Comparison of ENCODE assay signal across 10 mouse cellular contexts in the genomic region with DNA sequence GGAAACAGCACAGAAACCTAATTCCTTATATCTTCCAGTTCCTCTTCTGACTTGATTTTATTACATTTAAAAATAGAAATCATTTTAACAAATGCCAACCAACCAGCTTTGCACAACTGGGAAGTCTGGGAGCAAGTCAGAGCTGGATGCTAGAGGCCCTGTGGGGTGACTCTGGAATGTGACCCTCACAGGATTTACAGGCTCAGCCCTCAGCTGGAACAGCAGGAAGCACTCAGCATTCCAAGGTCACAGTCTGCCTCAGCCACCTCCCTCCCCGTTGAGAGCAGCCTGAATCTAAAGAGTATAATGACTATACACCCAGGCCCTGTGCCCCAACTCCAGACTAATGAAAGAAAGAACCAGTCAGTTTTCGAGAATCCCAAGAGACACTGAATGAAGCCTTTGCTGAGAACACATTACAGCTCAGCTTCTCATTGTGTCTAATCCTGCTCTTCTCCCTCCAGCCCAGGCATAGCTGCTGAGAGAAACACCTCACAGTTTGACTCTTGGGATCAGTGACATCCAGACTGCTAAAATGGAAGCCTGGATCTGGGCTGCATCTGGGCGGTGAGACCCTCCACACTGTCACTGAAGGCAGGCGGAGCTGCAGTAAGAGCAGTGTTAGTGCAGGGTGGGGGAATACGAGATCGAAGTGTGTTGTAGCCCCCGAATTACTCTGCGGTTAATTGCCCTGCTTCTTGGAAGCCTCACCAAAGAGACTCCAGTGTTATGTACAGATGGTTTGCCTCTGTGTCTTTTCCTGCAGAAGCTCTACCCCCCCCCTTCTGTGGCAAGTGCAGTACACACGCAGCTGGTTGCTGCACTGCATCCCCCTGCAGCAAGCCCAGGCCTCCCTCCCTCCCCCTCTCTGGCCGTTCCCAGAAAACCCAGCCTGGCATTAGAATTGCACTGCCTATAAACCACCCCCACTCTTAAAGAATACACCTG. TPM values are rescaled to one million over a fixed set of nuclear protein-coding genes. Genes with fewer than 3 reads are reported as not detected.
DNase-seq lines count a peak whose midpoint lies in the region; ATAC-seq and TF ChIP-seq lines count a peak whose summit lies in the region.
"Had no signal": no experiment of that assay in that cellular context is flagged by ENCODE, and none has a peak within 500 bp of the region (broad histone marks: within the 10 kb centered on the region; RNA-seq: fewer than 3 reads in every experiment).

No protein-coding gene starts in this region.

- WGBS in forebrain, embryonic 10.5 days, result 73% methylated on average over 10 of the region's 10 CpGs
- WGBS in forebrain, postnatal 0 days, result 65% methylated on average over 10 of the region's 10 CpGs
- 48% methylated on average over 10 of the region's 10 CpGs for WGBS in embryonic facial prominence, embryonic 15.5 days

- H3K27ac ChIP-seq in forebrain, embryonic 10.5 days, result peak overlapping the region; percentile 65; the same call in 1 of the 2 replicates
- no peak overlapping the region for H3K27ac ChIP-seq in forebrain, postnatal 0 days (ENCODE audit: low read depth, low read length)
- 0 out of 2 replicates have a peak overlapping the region, but pooled peaks have one; percentile 11 for H3K27ac ChIP-seq in embryonic facial prominence, embryonic 15.5 days (replicated peaks)
- H3K27ac ChIP-seq: midbrain, embryonic 12.5 days had no signal

- no peak overlapping the region for H3K9ac ChIP-seq in forebrain, postnatal 0 days
- H3K9ac ChIP-seq in embryonic facial prominence, embryonic 15.5 days, result no peak overlapping the region
- H3K9ac ChIP-seq: midbrain, embryonic 12.5 days had no signal

- H3K36me3 ChIP-seq in forebrain, embryonic 10.5 days (replicated peaks), result peaks cover 99% of the 10 kb centered on the region
- H3K36me3 ChIP-seq in forebrain, postnatal 0 days (ENCODE audit: insufficient read depth), result peaks cover 58% of the 10 kb centered on the region
- H3K36me3 ChIP-seq in embryonic facial prominence, embryonic 15.5 days, result peaks cover 46% of the 10 kb centered on the region

- DNase-seq in forebrain, embryonic 10.5 days (ENCODE audit: extremely low spot score, low spot score), result peak; percentile 18
- DNase-seq in forebrain, postnatal 0 days, result no peak
- DNase-seq in 3T3-L1 (ENCODE audit: low read depth, low spot score), result peak; percentile 59
- peak; percentile 75 to 83 for DNase-seq in kidney, postnatal 4 days
- DNase-seq in left cerebral cortex, adult 11 months (ENCODE audit: low spot score), result no peak
- DNase-seq in urinary bladder, postnatal 25 days (ENCODE audit: low spot score), result no peak
- DNase-seq in left cerebral cortex, postnatal 25 days (ENCODE audit: low spot score in 2 of 2), result no peak
- DNase-seq: cerebellum, adult 11 months had no signal

- H3K4me3 ChIP-seq in forebrain, embryonic 10.5 days, result no peak overlapping the region
- no peak overlapping the region for H3K4me3 ChIP-seq in forebrain, postnatal 0 days (ENCODE audit: low read depth, low read length)
- H3K4me3 ChIP-seq in embryonic facial prominence, embryonic 15.5 days (replicated peaks), result no peak overlapping the region
- H3K4me3 ChIP-seq: midbrain, embryonic 12.5 days had no signal

- no peaks in the 10 kb centered on the region for H3K9me3 ChIP-seq in forebrain, embryonic 10.5 days
- H3K9me3 ChIP-seq in forebrain, postnatal 0 days (ENCODE audit: low read length), result no peaks in the 10 kb centered on the region
- H3K9me3 ChIP-seq in embryonic facial prominence, embryonic 15.5 days (replicated peaks), result no peaks in the 10 kb centered on the region
- H3K9me3 ChIP-seq: midbrain, embryonic 12.5 days had no signal

- peaks cover 10% of the 10 kb centered on the region for H3K4me1 ChIP-seq in forebrain, embryonic 10.5 days
- H3K4me1 ChIP-seq in forebrain, postnatal 0 days (ENCODE audit: insufficient read depth), result no peaks in the 10 kb centered on the region
- H3K4me1 ChIP-seq in embryonic facial prominence, embryonic 15.5 days, result peaks cover 9% of the 10 kb centered on the region; the same call in 1 of the 2 replicates
- H3K4me1 ChIP-seq: midbrain, embryonic 12.5 days had no signal

- intact Hi-C loops in left cerebral cortex, postnatal 25 days (cut with DNase I), result no loop called here

- H3K4me2 ChIP-seq in forebrain, postnatal 0 days (ENCODE audit: low read depth), result no peak overlapping the region
- no peak overlapping the region for H3K4me2 ChIP-seq in embryonic facial prominence, embryonic 15.5 days (replicated peaks)
- H3K4me2 ChIP-seq: midbrain, embryonic 12.5 days had no signal

- no peaks in the 10 kb centered on the region for H3K27me3 ChIP-seq in forebrain, embryonic 10.5 days (ENCODE audit: poor library complexity, severe bottlenecking)
- no peaks in the 10 kb centered on the region for H3K27me3 ChIP-seq in forebrain, postnatal 0 days (ENCODE audit: insufficient read depth, low read length)
- H3K27me3 ChIP-seq in embryonic facial prominence, embryonic 15.5 days, result no peaks in the 10 kb centered on the region
- H3K27me3 ChIP-seq: midbrain, embryonic 12.5 days had no signal

- no peak for TF ChIP-seq CTCF in forebrain, postnatal 0 days (IDR thresholded peaks at IDR 0.05; ENCODE audit: low read depth)

- ATAC-seq in forebrain, postnatal 0 days, result no peak
- peak; percentile 49; the same call in 1 of the 2 replicates for ATAC-seq in embryonic facial prominence, embryonic 15.5 days (ENCODE audit: insufficient number of reproducible peaks, low FRiP score, low TSS enrichment, low read depth)

RNA-seq across cellular contexts. Expression of a gene that starts 8.7 kb away (rescaled TPM):
- polyA plus RNA-seq in forebrain, embryonic 10.5 days (2016; fragmentation: Nextera tagmentation; extraction: Ambion mirVana), result 23.5 and 26.9 TPM in 2 replicates
- 13.7 and 15.1 TPM in 2 replicates for total RNA-seq in forebrain, postnatal 0 days (2014; rRNA removed)
- 6.1 and 9.9 TPM in 2 replicates for polyA plus RNA-seq in forebrain, postnatal 0 days (2015; fragmentation: Nextera tagmentation; extraction: Ambion mirVana)
- polyA plus RNA-seq in embryonic facial prominence, embryonic 15.5 days (2015; fragmentation: Nextera tagmentation; extraction: Ambion mirVana), result 17.4 and 20.1 TPM in 2 replicates
- 10 to 100 TPM; 15.8 to 17.0 TPM for total RNA-seq in left cerebral cortex, postnatal 25 days (2021)

RNA-seq across cellular contexts. Expression of a gene that starts 8.8 kb away (rescaled TPM):
- 54.5 and 55.3 TPM in 2 replicates for polyA plus RNA-seq in forebrain, embryonic 10.5 days (2016; fragmentation: Nextera tagmentation; extraction: Ambion mirVana)
- 7.9 and 12.3 TPM in 2 replicates for total RNA-seq in forebrain, postnatal 0 days (2014; rRNA removed)
- polyA plus RNA-seq in forebrain, postnatal 0 days (2015; fragmentation: Nextera tagmentation; extraction: Ambion mirVana), result 19.5 and 21.3 TPM in 2 replicates
- polyA plus RNA-seq in embryonic facial prominence, embryonic 15.5 days (2015; fragmentation: Nextera tagmentation; extraction: Ambion mirVana), result 25.9 and 30.4 TPM in 2 replicates
- 10 to 100 TPM; 13.2 to 16.0 TPM for total RNA-seq in left cerebral cortex, postnatal 25 days (2021)

RNA-seq across cellular contexts. Expression of a gene that starts 24.0 kb away (rescaled TPM):
- 0.65 and 0.83 TPM in 2 replicates for polyA plus RNA-seq in forebrain, embryonic 10.5 days (2016; fragmentation: Nextera tagmentation; extraction: Ambion mirVana)
- 9.4 and 17.5 TPM in 2 replicates for total RNA-seq in forebrain, postnatal 0 days (2014; rRNA removed)
- polyA plus RNA-seq in forebrain, postnatal 0 days (2015; fragmentation: Nextera tagmentation; extraction: Ambion mirVana), result 13.6 and 16.5 TPM in 2 replicates
- 3.3 and 6.2 TPM in 2 replicates for polyA plus RNA-seq in embryonic facial prominence, embryonic 15.5 days (2015; fragmentation: Nextera tagmentation; extraction: Ambion mirVana)
- total RNA-seq in left cerebral cortex, postnatal 25 days (2021), result 10 to 100 TPM; 20.6 to 27.6 TPM

Comparison
In these comparisons a context has a peak if more than half of its experiments do, and no peak if none do; other contexts are left out.
1. DNase-seq: peak in forebrain, embryonic 10.5 days (single experiment), 3T3-L1 (single experiment) and kidney, postnatal 4 days (2 of 2); none in forebrain, postnatal 0 days (single experiment), left cerebral cortex, adult 11 months (single experiment), urinary bladder, postnatal 25 days (single experiment) and left cerebral cortex, postnatal 25 days (0 of 2).